Mouse (Mus musculus) B cell, adult 2 months (primary cell): ENCODE measurements around the gene Tmc1.

Experiments
- DNase-seq, 2 experiments: peaks; one replicate each; pipeline ENCODE4 v3.0.0; 2022

Tmc1 gene

GRCm38 (mm10) chr19:20953874-20954273 is at the start of gene Tmc1:
Gene Tmc1, minus strand, starts transcription at chr19:20954202.
- no peak for DNase-seq

- no peak for DNase-seq
These were observed 47.5 kb upstream of the Tmc1 start for GRCm38 (mm10) chr19:21001552-21001951.

- DNase-seq = no peak
These were observed 25.2 kb upstream of the Tmc1 start for GRCm38 (mm10) chr19:20979244-20979643.

GRCm38 (mm10) chr19:20978148-20978547 is 24.1 kb upstream of the Tmc1 start:
- DNase-seq = no peak

- no peak for DNase-seq
These were observed 17.9 kb upstream of the Tmc1 start for GRCm38 (mm10) chr19:20971926-20972325.

GRCm38 (mm10) chr19:20954815-20955214 is 813 bp upstream of the Tmc1 start:
- DNase-seq = no peak

GRCm38 (mm10) chr19:20944446-20944845 is 9.6 kb downstream of the Tmc1 start:
- DNase-seq = no peak

GRCm38 (mm10) chr19:20924282-20924681 is 29.7 kb downstream of the Tmc1 start:
- DNase-seq = no peak

GRCm38 (mm10) chr19:20923336-20924211 is 30.4 kb downstream of the Tmc1 start:
- DNase-seq = no peak

- DNase-seq = no peak
These were observed 35.8 kb downstream of the Tmc1 start for GRCm38 (mm10) chr19:20918241-20918640.

- no peak for DNase-seq
These were observed 38.9 kb downstream of the Tmc1 start for GRCm38 (mm10) chr19:20915151-20915550.

GRCm38 (mm10) chr19:20910356-20910755 is 43.6 kb downstream of the Tmc1 start:
- no peak for DNase-seq

GRCm38 (mm10) chr19:20881205-20881604 is 72.8 kb downstream of the Tmc1 start:
- DNase-seq = no peak

GRCm38 (mm10) chr19:20875881-20876280 is 78.1 kb downstream of the Tmc1 start:
- no peak for DNase-seq

- no peak for DNase-seq
These were observed 92.2 kb downstream of the Tmc1 start for GRCm38 (mm10) chr19:20861779-20862178.

- no peak for DNase-seq
These were observed 93.7 kb downstream of the Tmc1 start for GRCm38 (mm10) chr19:20860270-20860669.

GRCm38 (mm10) chr19:20857819-20858218 is 96.2 kb downstream of the Tmc1 start:
- DNase-seq = no peak

- DNase-seq = no peak
These were observed 105.1 kb downstream of the Tmc1 start for GRCm38 (mm10) chr19:20848906-20849305.

- no peak for DNase-seq
These were observed 106.4 kb downstream of the Tmc1 start for GRCm38 (mm10) chr19:20847476-20848073.

GRCm38 (mm10) chr19:20837422-20837821 is 116.6 kb downstream of the Tmc1 start:
- DNase-seq = no peak

GRCm38 (mm10) chr19:20836055-20836845 is 117.8 kb downstream of the Tmc1 start:
- no peak for DNase-seq

- DNase-seq = no peak
These were observed 119.1 kb downstream of the Tmc1 start for GRCm38 (mm10) chr19:20834895-20835294.

GRCm38 (mm10) chr19:20799460-20799859 is 154.5 kb downstream of the Tmc1 start:
- no peak for DNase-seq
